ENCODE assay signal across 27 mouse cellular contexts in genomic region chr16:38004486-38005020, GRCm38 (mm10).
DNase-seq lines count a peak whose midpoint lies in the region; ATAC-seq lines count a peak whose summit lies in the region.
"Had no signal": no experiment of that assay in that cellular context is flagged by ENCODE, and none has a peak within 500 bp of the region (broad histone marks: within the 10 kb centered on the region; RNA-seq: fewer than 3 reads in every experiment).

No protein-coding gene starts in this region.

- peak; percentile 82 for DNase-seq in heart, adult 11 months
- peak; percentile 4 for DNase-seq in kidney, postnatal 10 days
- peak; percentile 9 for DNase-seq in neural tube, embryonic 10.5 days (ENCODE audit: extremely low spot score, low spot score)
- peak; percentile 21 for DNase-seq in limb, embryonic 10.5 days (ENCODE audit: low spot score)
- no peak for DNase-seq in left cerebral cortex, postnatal 25 days (ENCODE audit: low spot score in 2 of 2)
- DNase-seq: adrenal gland, postnatal 10 days; adrenal gland, postnatal 36 days; B cell, adult 2 months; cerebellum, adult 18-20 months; cerebellum, adult 9-11 months; cerebellum, postnatal 25 days; gastrocnemius, postnatal 10 days; gastrocnemius, postnatal 36 days; heart, postnatal 14 days had no signal

- H3K4me2 ChIP-seq in heart, embryonic 11.5 days, result no peak overlapping the region
- no peak overlapping the region for H3K4me2 ChIP-seq in kidney, embryonic 14.5 days (replicated peaks; ENCODE audit: low read depth, low read length)
- H3K4me2 ChIP-seq in neural tube, embryonic 15.5 days, result no peak overlapping the region
- H3K4me2 ChIP-seq: embryonic facial prominence, embryonic 12.5 days; embryonic facial prominence, embryonic 15.5 days; forebrain, embryonic 13.5 days; heart, embryonic 13.5 days; hindbrain, embryonic 12.5 days; hindbrain, embryonic 15.5 days had no signal

- H3K36me3 ChIP-seq in heart, embryonic 11.5 days (ENCODE audit: control insufficient read depth, insufficient read depth, low read length), result no peaks in the 10 kb centered on the region
- H3K36me3 ChIP-seq in kidney, embryonic 14.5 days (ENCODE audit: control insufficient read depth, insufficient read depth, low read length), result no peaks in the 10 kb centered on the region
- H3K36me3 ChIP-seq in neural tube, embryonic 15.5 days, result no peaks in the 10 kb centered on the region
- H3K36me3 ChIP-seq in limb, embryonic 10.5 days, result no peaks in the 10 kb centered on the region
- H3K36me3 ChIP-seq: embryonic facial prominence, embryonic 12.5 days; embryonic facial prominence, embryonic 15.5 days; G1E; heart, embryonic 13.5 days; hindbrain, embryonic 12.5 days; hindbrain, embryonic 15.5 days had no signal

- no peaks in the 10 kb centered on the region for H3K4me1 ChIP-seq in heart, embryonic 11.5 days (ENCODE audit: control insufficient read depth, insufficient read depth, low read length)
- no peaks in the 10 kb centered on the region for H3K4me1 ChIP-seq in kidney, embryonic 14.5 days (ENCODE audit: control insufficient read depth, insufficient read depth, low read length)
- H3K4me1 ChIP-seq in neural tube, embryonic 15.5 days, result peaks cover 6% of the 10 kb centered on the region; the same call in 1 of the 2 replicates
- H3K4me1 ChIP-seq in limb, embryonic 10.5 days, result no peaks in the 10 kb centered on the region
- H3K4me1 ChIP-seq: embryonic facial prominence, embryonic 12.5 days; embryonic facial prominence, embryonic 15.5 days had no signal

- H3K27me3 ChIP-seq in heart, embryonic 11.5 days (ENCODE audit: control insufficient read depth, insufficient read depth, low read length), result no peaks in the 10 kb centered on the region
- H3K27me3 ChIP-seq in kidney, embryonic 14.5 days (ENCODE audit: control insufficient read depth, insufficient read depth, low read length), result no peaks in the 10 kb centered on the region
- no peaks in the 10 kb centered on the region for H3K27me3 ChIP-seq in neural tube, embryonic 15.5 days (replicated peaks)
- no peaks in the 10 kb centered on the region for H3K27me3 ChIP-seq in limb, embryonic 10.5 days (ENCODE audit: low read depth, poor library complexity, severe bottlenecking)
- H3K27me3 ChIP-seq: CH12.LX; embryonic facial prominence, embryonic 12.5 days; embryonic facial prominence, embryonic 15.5 days; forebrain, embryonic 13.5 days; heart, embryonic 13.5 days; hindbrain, embryonic 12.5 days; hindbrain, embryonic 15.5 days; Patski had no signal

- H3K4me3 ChIP-seq in heart, embryonic 11.5 days (ENCODE audit: low read depth, low read length), result no peak overlapping the region
- H3K4me3 ChIP-seq in kidney, embryonic 14.5 days (ENCODE audit: low read length), result no peak overlapping the region
- no peak overlapping the region for H3K4me3 ChIP-seq in neural tube, embryonic 15.5 days (replicated peaks)
- H3K4me3 ChIP-seq in limb, embryonic 10.5 days, result no peak overlapping the region
- H3K4me3 ChIP-seq: embryonic facial prominence, embryonic 12.5 days; embryonic facial prominence, embryonic 15.5 days; forebrain, embryonic 13.5 days; heart, embryonic 13.5 days; hindbrain, embryonic 12.5 days; hindbrain, embryonic 15.5 days had no signal

- H3K9me3 ChIP-seq in heart, embryonic 11.5 days (replicated peaks; ENCODE audit: control insufficient read depth, low read length), result no peaks in the 10 kb centered on the region
- no peaks in the 10 kb centered on the region for H3K9me3 ChIP-seq in kidney, embryonic 14.5 days (ENCODE audit: control insufficient read depth, low read length)
- H3K9me3 ChIP-seq in neural tube, embryonic 15.5 days (replicated peaks), result no peaks in the 10 kb centered on the region
- H3K9me3 ChIP-seq in limb, embryonic 10.5 days (replicated peaks), result no peaks in the 10 kb centered on the region
- H3K9me3 ChIP-seq: embryonic facial prominence, embryonic 12.5 days; embryonic facial prominence, embryonic 15.5 days; forebrain, embryonic 13.5 days; G1E; heart, embryonic 13.5 days; hindbrain, embryonic 12.5 days; hindbrain, embryonic 15.5 days had no signal

- ATAC-seq in heart, embryonic 11.5 days (replicated peaks; ENCODE audit: insufficient number of reproducible peaks, low FRiP score, low TSS enrichment), result no peak
- ATAC-seq in kidney, embryonic 14.5 days (ENCODE audit: low FRiP score, low TSS enrichment), result no peak
- ATAC-seq in neural tube, embryonic 15.5 days (ENCODE audit: low FRiP score), result no peak
- ATAC-seq: forebrain, embryonic 13.5 days; forebrain, embryonic 16.5 days; Patski had no signal

- no peak overlapping the region for H3K9ac ChIP-seq in heart, embryonic 11.5 days (ENCODE audit: low read depth, low read length)
- no peak overlapping the region for H3K9ac ChIP-seq in kidney, embryonic 14.5 days (ENCODE audit: low read depth, low read length)
- H3K9ac ChIP-seq in neural tube, embryonic 15.5 days (replicated peaks), result no peak overlapping the region
- H3K9ac ChIP-seq: embryonic facial prominence, embryonic 12.5 days; embryonic facial prominence, embryonic 15.5 days; forebrain, embryonic 13.5 days; heart, embryonic 13.5 days; hindbrain, embryonic 12.5 days; hindbrain, embryonic 15.5 days had no signal

- intact Hi-C loops in left cerebral cortex, postnatal 25 days (cut with DNase I), result no loop called here

- H3K27ac ChIP-seq in heart, embryonic 11.5 days (ENCODE audit: low read depth, low read length), result no peak overlapping the region
- no peak overlapping the region for H3K27ac ChIP-seq in kidney, embryonic 14.5 days (ENCODE audit: low read depth, low read length)
- H3K27ac ChIP-seq in neural tube, embryonic 15.5 days (replicated peaks), result no peak overlapping the region
- no peak overlapping the region for H3K27ac ChIP-seq in limb, embryonic 10.5 days
- H3K27ac ChIP-seq: embryonic facial prominence, embryonic 12.5 days; embryonic facial prominence, embryonic 15.5 days; forebrain, embryonic 13.5 days; heart, embryonic 13.5 days; hindbrain, embryonic 12.5 days; hindbrain, embryonic 15.5 days had no signal

- 80% methylated on average over 17 of the region's 17 CpGs for WGBS in heart, embryonic 11.5 days (ENCODE audit: insufficient replicate concordance)
- 92% methylated on average over 17 of the region's 17 CpGs for WGBS in kidney, embryonic 14.5 days
- 80% methylated on average over 17 of the region's 17 CpGs for WGBS in neural tube, embryonic 15.5 days
- WGBS in limb, embryonic 10.5 days, result 88% methylated on average over 17 of the region's 17 CpGs

Comparison
In these comparisons a context has a peak if more than half of its experiments do, and no peak if none do; other contexts are left out.
1. DNase-seq: peak in heart, adult 11 months (single experiment), kidney, postnatal 10 days (single experiment), neural tube, embryonic 10.5 days (single experiment) and limb, embryonic 10.5 days (single experiment); none in left cerebral cortex, postnatal 25 days (0 of 2).